Mouse (Mus musculus) neural tube, embryonic 11.5 days (tissue): Measurements from ENCODE around the gene Tmem179. TPM values are rescaled to one million over a fixed set of nuclear protein-coding genes. Genes with fewer than 3 reads are reported as not detected.

Experiments used
- ATAC-seq: fragments of 200-750 bp; cut with Nextera tagmentation; 2 replicates; pipeline ENCODE4 v1.8.0; 2017; ENCODE audit warnings: moderate number of reproducible peaks, mild to moderate bottlenecking, moderate TSS enrichment, moderate library complexity; ENCODE audit not compliant: insufficient read depth, low FRiP score, low TSS enrichment
- DNase-seq: peaks from one replicate; pipeline ENCODE4 v3.0.0-alpha.2; 2015; ENCODE audit warnings: low spot score
- H3K27ac ChIP-seq: fragments of 300-500 bp; sonication (generic); 2 replicates; pipeline ENCODE4 v1.5.1; 2014; ENCODE audit warnings: low read depth, mild to moderate bottlenecking, low read length
- H3K27me3 ChIP-seq: fragments of 300-500 bp; sonication (generic); 2 replicates; pipeline ENCODE4 v1.6.1; 2014; ENCODE audit warnings: mild to moderate bottlenecking, low read length, mixed read lengths; ENCODE audit not compliant: control insufficient read depth, insufficient read depth
- H3K36me3 ChIP-seq: fragments of 300-500 bp; sonication (generic); 2 replicates; pipeline ENCODE4 v1.6.1; 2014; ENCODE audit warnings: mild to moderate bottlenecking, low read length, moderate library complexity, mixed read lengths; ENCODE audit not compliant: control insufficient read depth, insufficient read depth
- H3K4me1 ChIP-seq: fragments of 300-500 bp; sonication (generic); 2 replicates; pipeline ENCODE4 v1.6.1; 2014; ENCODE audit warnings: low read length, mixed read lengths; ENCODE audit not compliant: control insufficient read depth, insufficient read depth
- H3K4me2 ChIP-seq: fragments of 300-500 bp; sonication (generic); 2 replicates; pipeline ENCODE4 v1.6.1; 2014; ENCODE audit warnings: low read depth, mild to moderate bottlenecking, moderate library complexity
- H3K4me3 ChIP-seq: fragments of 300-500 bp; sonication (generic); 2 replicates; pipeline ENCODE4 v1.5.1; 2014; ENCODE audit warnings: low read depth, low read length
- H3K9ac ChIP-seq: fragments of 300-500 bp; sonication (generic); 2 replicates; pipeline ENCODE4 v1.6.1; 2014; ENCODE audit warnings: mild to moderate bottlenecking, low read length
- H3K9me3 ChIP-seq: fragments of 300-500 bp; sonication (generic); 2 replicates; pipeline ENCODE4 v1.6.1; 2016; ENCODE audit warnings: low read length; ENCODE audit not compliant: control insufficient read depth
- WGBS: fragments of 180-500 bp; shearing (Covaris S2); extraction: QIAGEN DNeasy Blood & Tissue Kit; methylation state at CpG from one replicate; pipeline ENCODE4 v1.1.7; 2014; 5-methylcytosine and 5-hydroxymethylcytosine counted together
- polyA plus RNA-seq: library from polyadenylated mRNA; unstranded; fragments of >200 nt; fragmentation: Nextera tagmentation; extraction: Ambion mirVana; gene quantifications from 2 replicates; pipeline ENCODE4 v1.2.1, GENCODE M21; 2014

Tmem179 gene
- polyA plus RNA-seq, 1 experiment from 2014 or later, result 8.4 TPM

GRCm38 (mm10) chr12:112542257-112542919 is 25.8 kb upstream of the Tmem179 start:
- H3K4me3 ChIP-seq, result no peak overlapping the region
- 0 out of 2 replicates have a peak, but pooled peaks have one; percentile 40 for ATAC-seq
- no peaks in the 10 kb centered on the region for H3K9me3 ChIP-seq
- H3K4me1 ChIP-seq, result peaks cover 16% of the 10 kb centered on the region
- WGBS, result 61% methylated on average over 13 of the region's 13 CpGs
- no peak for DNase-seq
- H3K27ac ChIP-seq, result no peak overlapping the region
- H3K9ac ChIP-seq, result no peak overlapping the region
- H3K27me3 ChIP-seq, result no peaks in the 10 kb centered on the region
- no peak overlapping the region for H3K4me2 ChIP-seq
- no peaks in the 10 kb centered on the region for H3K36me3 ChIP-seq

GRCm38 (mm10) chr12:112541483-112542091 is 25.0 kb upstream of the Tmem179 start:
- Histone ChIP-seq H3K9me3 (no peaks in the 10 kb centered on the region), H3K27me3 (no peaks in the 10 kb centered on the region), H3K36me3 (no peaks in the 10 kb centered on the region), H3K4me1 (peaks cover 16% of the 10 kb centered on the region), H3K27ac (no peak overlapping the region), H3K9ac (no peak overlapping the region), H3K4me2 (no peak overlapping the region), H3K4me3 (no peak overlapping the region)
- DNase-seq, result peak; percentile 34
- 39% methylated on average over 8 of the region's 8 CpGs for WGBS
- peak; percentile 13; the same call in 1 of the 2 replicates for ATAC-seq

GRCm38 (mm10) chr12:112540321-112540720 is 23.8 kb upstream of the Tmem179 start:
- Histone ChIP-seq H3K36me3 (no peaks in the 10 kb centered on the region), H3K4me3 (no peak overlapping the region), H3K27me3 (no peaks in the 10 kb centered on the region), H3K27ac (no peak overlapping the region), H3K9me3 (no peaks in the 10 kb centered on the region), H3K9ac (no peak overlapping the region), H3K4me1 (peaks cover 11% of the 10 kb centered on the region), H3K4me2 (no peak overlapping the region)
- no peak for ATAC-seq
- no peak for DNase-seq
- WGBS, result 91% methylated on average over 12 of the region's 12 CpGs

GRCm38 (mm10) chr12:112539466-112539965 is 23.0 kb upstream of the Tmem179 start:
- H3K4me1 ChIP-seq, result peaks cover 7% of the 10 kb centered on the region
- H3K4me2 ChIP-seq, result no peak overlapping the region
- H3K36me3 ChIP-seq, result no peaks in the 10 kb centered on the region
- no peaks in the 10 kb centered on the region for H3K9me3 ChIP-seq
- no peak overlapping the region for H3K27ac ChIP-seq
- H3K27me3 ChIP-seq, result no peaks in the 10 kb centered on the region
- ATAC-seq (no peak), DNase-seq (no peak)
- no peak overlapping the region for H3K4me3 ChIP-seq
- 90% methylated on average over 7 of the region's 7 CpGs for WGBS
- H3K9ac ChIP-seq, result no peak overlapping the region

GRCm38 (mm10) chr12:112538356-112538755 is 21.8 kb upstream of the Tmem179 start:
- Histone ChIP-seq H3K27ac (no peak overlapping the region), H3K4me3 (no peak overlapping the region), H3K4me1 (peaks cover 7% of the 10 kb centered on the region), H3K27me3 (no peaks in the 10 kb centered on the region), H3K36me3 (no peaks in the 10 kb centered on the region), H3K9ac (no peak overlapping the region), H3K9me3 (no peaks in the 10 kb centered on the region), H3K4me2 (no peak overlapping the region)
- no peak for ATAC-seq
- WGBS, result 90% methylated on average over 9 of the region's 9 CpGs
- DNase-seq, result no peak

- no peaks in the 10 kb centered on the region for H3K27me3 ChIP-seq
- H3K36me3 ChIP-seq, result no peaks in the 10 kb centered on the region
- no peak overlapping the region for H3K4me3 ChIP-seq
- WGBS, result 82% methylated on average over 6 of the region's 6 CpGs
- H3K4me2 ChIP-seq, result no peak overlapping the region
- DNase-seq, result no peak
- no peak overlapping the region for H3K27ac ChIP-seq
- peaks cover 6% of the 10 kb centered on the region for H3K4me1 ChIP-seq
- no peak for ATAC-seq
- no peaks in the 10 kb centered on the region for H3K9me3 ChIP-seq
- no peak overlapping the region for H3K9ac ChIP-seq
These were observed 20.7 kb upstream of the Tmem179 start for GRCm38 (mm10) chr12:112537233-112537632.

- Histone ChIP-seq H3K27ac (no peak overlapping the region), H3K9ac (no peak overlapping the region), H3K36me3 (no peaks in the 10 kb centered on the region), H3K4me2 (no peak overlapping the region), H3K27me3 (no peaks in the 10 kb centered on the region), H3K4me3 (no peak overlapping the region), H3K4me1 (no peaks in the 10 kb centered on the region), H3K9me3 (no peaks in the 10 kb centered on the region)
- 73% methylated on average over 4 of the region's 4 CpGs for WGBS
- DNase-seq (no peak), ATAC-seq (no peak)
These were observed 17.2 kb upstream of the Tmem179 start for GRCm38 (mm10) chr12:112533758-112534157.

GRCm38 (mm10) chr12:112518105-112518504 is 1.6 kb upstream of the Tmem179 start:
- DNase-seq (no peak), ATAC-seq (no peak)
- no peak overlapping the region for H3K27ac ChIP-seq
- H3K9me3 ChIP-seq, result no peaks in the 10 kb centered on the region
- WGBS, result 68% methylated on average over 4 of the region's 4 CpGs
- no peaks in the 10 kb centered on the region for H3K36me3 ChIP-seq
- H3K4me2 ChIP-seq, result no peak overlapping the region
- no peaks in the 10 kb centered on the region for H3K27me3 ChIP-seq
- no peak overlapping the region for H3K4me3 ChIP-seq
- H3K9ac ChIP-seq, result no peak overlapping the region
- H3K4me1 ChIP-seq, result peaks cover 5% of the 10 kb centered on the region; the same call in 1 of the 2 replicates

GRCm38 (mm10) chr12:112514897-112515296 is 1.6 kb downstream of the Tmem179 start:
- Histone ChIP-seq H3K27me3 (peaks cover 19% of the 10 kb centered on the region), H3K4me2 (no peak overlapping the region), H3K9me3 (no peaks in the 10 kb centered on the region), H3K36me3 (no peaks in the 10 kb centered on the region), H3K4me3 (no peak overlapping the region), H3K9ac (no peak overlapping the region), H3K27ac (no peak overlapping the region), H3K4me1 (peaks cover 13% of the 10 kb centered on the region; the same call in 1 of the 2 replicates)
- WGBS, result 58% methylated on average over 3 of the region's 3 CpGs
- ATAC-seq (no peak), DNase-seq (no peak)
